Mouse (Mus musculus) erythroblast, embryonic 14.5 days (primary cell): ENCODE results near the gene Isy1.

Experiments used
- GATA1 ChIP-seq: IDR thresholded peaks from 2 replicates; pipeline ENCODE4 v1.6.1; 2012; ENCODE audit warnings: low read length, inconsistent platforms, mixed read lengths
- TAL1 ChIP-seq: IDR thresholded peaks from 3 replicates; pipeline ENCODE4 v1.6.1; 2012; ENCODE audit warnings: low read length, inconsistent platforms, mixed read lengths

DNA sequence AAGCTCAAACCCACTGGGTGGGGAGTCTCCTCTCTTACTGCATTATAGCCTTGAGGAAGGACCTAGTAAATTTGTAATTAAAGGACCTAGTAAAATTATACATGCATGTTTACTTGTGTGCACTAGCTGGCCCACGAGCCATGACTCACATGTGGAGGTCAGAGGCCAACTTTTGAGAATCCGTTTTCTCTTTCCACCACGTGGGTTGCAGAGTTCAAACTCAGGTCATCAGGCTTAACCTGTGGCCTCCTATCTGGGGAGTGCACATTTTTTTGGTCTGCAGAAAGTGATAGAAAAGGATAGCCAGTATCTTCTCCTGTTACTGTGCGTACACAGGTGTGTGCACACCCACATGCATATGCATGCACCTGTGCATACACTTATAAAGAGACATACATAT, 40.4 kb upstream of the Isy1 start:
- TF ChIP-seq GATA1 (no peak), TAL1 (no peak)
